Mouse (Mus musculus): ENCODE measurements at regions not wholly inside any gene's neighbourhood (a gene's known extent, or its start where the extent isn't known, plus 50 kb on each side); places are given as distances from the start of the nearest gene placed in this dataset.

DNA sequence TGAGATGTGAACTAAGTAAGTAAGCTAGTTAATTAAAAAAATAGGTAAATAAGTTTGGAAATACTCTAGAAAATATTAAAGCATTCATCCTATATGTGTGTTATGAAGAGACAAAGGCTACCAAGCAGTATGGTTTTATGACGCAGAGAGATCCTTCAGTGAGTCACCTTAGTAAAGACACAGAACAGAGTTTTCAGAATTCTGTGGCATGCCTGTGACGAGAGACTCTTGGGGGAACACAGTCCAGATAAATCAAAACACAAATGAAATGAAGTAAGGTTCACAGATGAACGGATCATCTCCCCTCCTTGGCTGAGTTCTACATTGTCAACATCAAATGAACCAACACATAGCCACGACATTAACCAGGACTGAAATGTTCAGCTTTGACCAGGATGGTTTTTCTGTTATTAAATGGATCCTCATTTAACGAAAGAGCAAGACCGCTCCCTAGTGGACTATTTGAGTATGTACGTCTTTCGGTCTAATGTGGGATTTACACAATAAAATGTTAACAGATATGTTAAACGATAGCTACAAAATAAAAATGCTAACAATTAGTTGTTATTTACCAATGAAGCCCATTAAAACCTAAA lies 542.1 kb upstream of the Adam24 start:
- TF ChIP-seq NANOG (IDR thresholded peaks at IDR 0.05; ENCODE audit: borderline replicate concordance, low read length) (no peak), CTCF (conservative IDR thresholded peaks at IDR 0.05; ENCODE audit: low read length) (peak; percentile 60)
